Mouse (Mus musculus) liver, embryonic 11.5 days (tissue): ENCODE data around the gene Olfr1134. TPM values are rescaled to one million over a fixed set of nuclear protein-coding genes. Genes with fewer than 3 reads are reported as not detected.
"Not testable (repeated sequence)": the region's sequence is repeated elsewhere in the genome, so short reads cannot be mapped to it uniquely, and the experiment has no call there.

Experiments
- ATAC-seq: fragments of 200-750 bp; cut with Nextera tagmentation; replicated peaks from 2 replicates; pipeline ENCODE4 v1.8.0; 2017; ENCODE audit warnings: moderate number of reproducible peaks, mild to moderate bottlenecking, moderate TSS enrichment, moderate library complexity; ENCODE audit not compliant: low FRiP score
- DNase-seq: peaks from one replicate; pipeline ENCODE4 v3.0.0-alpha.2; 2017; ENCODE audit warnings: low spot score
- H3K27ac ChIP-seq: fragments of 300-500 bp; sonication (generic); 2 replicates; pipeline ENCODE4 v1.5.1; 2014; ENCODE audit warnings: mild to moderate bottlenecking, low read depth, low read length, control low read depth
- H3K27me3 ChIP-seq: fragments of 300-500 bp; sonication (generic); replicated peaks from 2 replicates; pipeline ENCODE4 v1.6.1; 2014; ENCODE audit warnings: low read length, mixed read lengths; ENCODE audit not compliant: control insufficient read depth, insufficient read depth
- H3K36me3 ChIP-seq: fragments of 300-500 bp; sonication (generic); 2 replicates; pipeline ENCODE4 v1.6.1; 2014; ENCODE audit warnings: mild to moderate bottlenecking, low read length, moderate library complexity, mixed read lengths; ENCODE audit not compliant: control insufficient read depth, insufficient read depth
- H3K4me1 ChIP-seq: fragments of 300-500 bp; sonication (generic); replicated peaks from 2 replicates; pipeline ENCODE4 v1.6.1; 2014; ENCODE audit warnings: low read length, mixed read lengths; ENCODE audit not compliant: control insufficient read depth, insufficient read depth
- H3K4me2 ChIP-seq: fragments of 300-500 bp; sonication (generic); 2 replicates; pipeline ENCODE4 v1.6.1; 2014; ENCODE audit warnings: mild to moderate bottlenecking, control low read depth, moderate library complexity
- H3K4me3 ChIP-seq: fragments of 300-500 bp; sonication (generic); 2 replicates; pipeline ENCODE4 v1.5.1; 2014; ENCODE audit warnings: low read depth, low read length, control low read depth
- H3K9ac ChIP-seq: fragments of 300-500 bp; sonication (generic); 2 replicates; pipeline ENCODE4 v1.6.1; 2014; ENCODE audit warnings: low read depth, low read length, control low read depth
- H3K9me3 ChIP-seq: fragments of 300-500 bp; sonication (generic); 2 replicates; pipeline ENCODE4 v1.6.1; 2016; ENCODE audit warnings: low read length, inconsistent platforms, mixed read lengths; ENCODE audit not compliant: control insufficient read depth
- WGBS: fragments of 180-500 bp; shearing (Covaris S2); extraction: QIAGEN DNeasy Blood & Tissue Kit; methylation state at CpG from one replicate; pipeline ENCODE4 v1.1.7; 2014; 5-methylcytosine and 5-hydroxymethylcytosine counted together
- polyA plus RNA-seq: library from polyadenylated mRNA; unstranded; fragments of >200 nt; fragmentation: Nextera tagmentation; extraction: Ambion mirVana; gene quantifications from 2 replicates; pipeline ENCODE4 v1.2.1, GENCODE M21; 2014

Olfr1134 gene
- polyA plus RNA-seq: not detected in 2 replicates

GRCm38 (mm10) chr2:87658360-87658759 lies at the start of gene Olfr1134:
Gene Olfr1134, minus strand, starts transcription at chr2:87658460.
- Histone ChIP-seq H3K36me3 (no peaks in the 10 kb centered on the region), H3K9ac (no peak within 1 kb of the TSS), H3K4me3 (no peak within 1 kb of the TSS), H3K4me1 (no peaks in the 10 kb centered on the region), H3K27ac (no peak within 1 kb of the TSS), H3K9me3 (no peaks in the 10 kb centered on the region), H3K4me2 (no peak within 1 kb of the TSS), H3K27me3 (no peaks in the 10 kb centered on the region)
- whole genome bisulfite sequencing: 84% methylated on average over 2 of the region's 2 CpGs
- DNase-seq (no peak), ATAC-seq (no peak)

GRCm38 (mm10) chr2:87693847-87694246 lies 35.6 kb upstream of the Olfr1134 start, which contains the start of gene Olfr1136:
Gene Olfr1136, minus strand, starts transcription at chr2:87693947.
- Histone ChIP-seq H3K4me1 (no peaks in the 10 kb centered on the region), H3K36me3 (no peaks in the 10 kb centered on the region), H3K27ac (no peak within 1 kb of the TSS), H3K9me3 (no peaks in the 10 kb centered on the region), H3K4me2 (no peak within 1 kb of the TSS), H3K27me3 (no peaks in the 10 kb centered on the region), H3K9ac (no peak within 1 kb of the TSS), H3K4me3 (no peak within 1 kb of the TSS)
- DNase-seq (no peak), ATAC-seq (no peak)

GRCm38 (mm10) chr2:87673564-87673963 lies 15.3 kb upstream of the Olfr1134 start, which contains the start of gene Olfr1135:
Gene Olfr1135, minus strand, starts transcription at chr2:87673664.
- Histone ChIP-seq H3K4me3 (no peak within 1 kb of the TSS), H3K4me1 (no peaks in the 10 kb centered on the region), H3K9ac (no peak within 1 kb of the TSS), H3K36me3 (no peaks in the 10 kb centered on the region), H3K27me3 (no peaks in the 10 kb centered on the region), H3K27ac (no peak within 1 kb of the TSS), H3K9me3 (no peaks in the 10 kb centered on the region), H3K4me2 (no peak within 1 kb of the TSS)
- 12% methylated on average over 1 of the region's 1 CpGs for WGBS
- DNase-seq: no peak
- ATAC-seq: no peak

GRCm38 (mm10) chr2:87647274-87647673 lies 11.0 kb downstream of the Olfr1134 start, which contains the start of gene Olfr1133:
Gene Olfr1133, minus strand, starts transcription at chr2:87647374.
- Histone ChIP-seq H3K4me2 (no peak within 1 kb of the TSS), H3K27ac (no peak within 1 kb of the TSS), H3K9ac (no peak within 1 kb of the TSS), H3K4me3 (no peak within 1 kb of the TSS), H3K4me1 (no peaks in the 10 kb centered on the region), H3K27me3 (no peaks in the 10 kb centered on the region), H3K36me3 (no peaks in the 10 kb centered on the region), H3K9me3 (no peaks in the 10 kb centered on the region)
- DNase-seq (no peak), ATAC-seq (no peak)

GRCm38 (mm10) chr2:87642441-87642840 lies 15.8 kb downstream of the Olfr1134 start:
- no peaks in the 10 kb centered on the region for H3K36me3 ChIP-seq
- no peak overlapping the region for H3K4me2 ChIP-seq
- ATAC-seq (no peak), DNase-seq (no peak)
- H3K27ac ChIP-seq: no peak overlapping the region
- H3K9ac ChIP-seq: no peak overlapping the region
- no peaks in the 10 kb centered on the region for H3K27me3 ChIP-seq
- no peaks in the 10 kb centered on the region for H3K4me1 ChIP-seq
- no peaks in the 10 kb centered on the region for H3K9me3 ChIP-seq
- no peak overlapping the region for H3K4me3 ChIP-seq

GRCm38 (mm10) chr2:87637435-87637834 lies 20.8 kb downstream of the Olfr1134 start, which contains the start of gene Olfr1132:
Gene Olfr1132, minus strand, starts transcription at chr2:87637535.
- H3K36me3 ChIP-seq: no peaks in the 10 kb centered on the region
- no peaks in the 10 kb centered on the region for H3K4me1 ChIP-seq
- DNase-seq: no peak
- no peak within 1 kb of the TSS for H3K27ac ChIP-seq
- H3K9me3 ChIP-seq: no peaks in the 10 kb centered on the region
- no peaks in the 10 kb centered on the region for H3K27me3 ChIP-seq
- no peak within 1 kb of the TSS for H3K9ac ChIP-seq
- ATAC-seq: no peak
- no peak within 1 kb of the TSS for H3K4me3 ChIP-seq
- no peak within 1 kb of the TSS for H3K4me2 ChIP-seq

- H3K27ac ChIP-seq: no peak within 1 kb of the TSS
- H3K4me3 ChIP-seq: no peak within 1 kb of the TSS
- no peaks in the 10 kb centered on the region for H3K4me1 ChIP-seq
- WGBS: 65% methylated on average over 3 of the region's 3 CpGs
- ATAC-seq: no peak
- no peaks in the 10 kb centered on the region for H3K27me3 ChIP-seq
- H3K36me3 ChIP-seq: no peaks in the 10 kb centered on the region
- H3K9me3 ChIP-seq: no peaks in the 10 kb centered on the region
- H3K4me2 ChIP-seq: no peak within 1 kb of the TSS
- H3K9ac ChIP-seq: no peak within 1 kb of the TSS
- DNase-seq: no peak
These were observed 31.5 kb downstream of the Olfr1134 start, which contains the start of gene Olfr1131 for GRCm38 (mm10) chr2:87626804-87627203. Gene Olfr1131, plus strand, starts transcription at chr2:87627104.

- not testable (repeated sequence) for H3K9ac ChIP-seq, H3K36me3 ChIP-seq, ATAC-seq, H3K4me1 ChIP-seq, H3K4me3 ChIP-seq, H3K9me3 ChIP-seq, H3K4me2 ChIP-seq, H3K27me3 ChIP-seq, DNase-seq, H3K27ac ChIP-seq
These were observed 52.3 kb downstream of the Olfr1134 start, which contains the start of gene Olfr1130 for GRCm38 (mm10) chr2:87605912-87606311. Gene Olfr1130, plus strand, starts transcription at chr2:87606212.
